Mouse (Mus musculus): ENCODE measurements at regions not wholly inside any gene's neighbourhood (a gene's known extent, or its start where the extent isn't known, plus 50 kb on each side); places are given as distances from the start of the nearest gene placed in this dataset.

DNA sequence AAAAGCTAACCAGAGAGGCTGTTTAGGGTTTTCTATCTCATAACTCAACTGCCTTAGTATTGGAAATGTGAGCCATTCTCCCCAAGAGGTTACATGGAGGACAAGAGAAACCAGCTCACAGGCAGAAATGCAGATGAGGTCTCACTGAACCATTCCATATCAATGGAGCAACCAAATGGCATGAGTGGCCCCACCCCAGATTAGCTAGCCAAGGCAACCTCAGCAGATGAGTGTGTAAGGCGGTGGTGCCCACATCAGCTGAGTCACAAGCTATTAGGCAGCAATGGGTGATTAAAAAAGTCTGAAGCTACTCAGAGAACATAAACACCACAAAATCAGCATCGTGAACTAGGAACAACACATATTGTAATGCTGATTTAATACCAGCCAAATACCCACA lies 133.2 kb downstream of the Lpin1 start:
- DNase-seq, result no peak
- intact Hi-C loops (cut with DNase I), result no loop called here

DNA sequence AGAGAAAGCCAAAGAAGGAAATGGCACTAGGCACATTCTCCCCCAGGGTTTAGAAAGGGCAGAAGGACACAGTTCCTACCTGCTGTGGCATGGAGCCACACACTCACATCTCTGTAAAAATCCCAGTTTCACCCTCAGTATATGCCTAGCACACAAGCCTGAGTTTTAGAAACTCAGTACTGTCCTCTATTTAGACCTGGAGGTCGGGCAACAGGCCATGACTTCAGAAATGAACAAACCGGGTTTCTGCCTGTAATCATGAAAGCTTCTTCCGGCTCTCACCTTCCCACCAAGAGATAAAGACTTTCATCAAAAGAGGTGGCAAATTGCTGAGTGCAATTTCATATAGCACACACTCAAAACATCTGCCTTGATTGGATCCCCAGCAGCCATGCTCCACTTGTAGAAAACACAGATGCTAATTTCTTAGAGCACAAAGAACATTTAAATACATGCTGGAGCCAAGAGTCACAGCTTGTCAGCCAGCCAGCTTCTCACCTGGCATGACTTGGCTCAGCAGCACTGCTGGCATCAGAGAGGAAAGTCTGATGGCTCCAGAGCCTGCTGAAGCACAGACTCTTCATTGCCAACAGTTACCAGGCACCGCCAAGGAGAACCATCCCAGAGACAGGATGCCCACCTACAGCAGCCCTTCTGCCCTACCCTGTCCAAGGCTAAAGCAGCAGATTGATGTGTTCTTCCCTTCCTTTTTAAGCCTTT lies 136.2 kb downstream of the Lpin1 start:
- intact Hi-C loops (cut with DNase I), result no loop called here
- peak in 1 of 2 experiments; percentile 5 for DNase-seq

DNA sequence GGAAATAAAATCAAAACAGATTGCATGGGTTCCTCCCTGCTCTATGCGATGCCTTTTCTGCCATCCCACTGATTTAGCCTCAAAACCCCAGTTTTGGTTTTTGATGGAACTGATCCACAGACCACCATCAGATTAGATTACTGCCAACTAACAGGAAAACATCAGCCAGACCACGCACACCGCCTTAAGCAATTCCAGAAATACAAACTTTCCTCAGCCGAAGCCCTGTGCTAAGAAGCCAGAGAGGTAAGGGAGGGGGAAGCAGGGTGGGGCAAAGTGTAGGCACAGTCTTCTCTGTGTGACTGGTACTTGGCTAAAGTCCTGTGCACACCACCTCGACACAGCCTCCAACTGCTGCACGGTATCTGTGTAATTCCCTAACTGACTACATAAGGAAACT lies 153.3 kb downstream of the Lpin1 start:
- no peak for DNase-seq

DNA sequence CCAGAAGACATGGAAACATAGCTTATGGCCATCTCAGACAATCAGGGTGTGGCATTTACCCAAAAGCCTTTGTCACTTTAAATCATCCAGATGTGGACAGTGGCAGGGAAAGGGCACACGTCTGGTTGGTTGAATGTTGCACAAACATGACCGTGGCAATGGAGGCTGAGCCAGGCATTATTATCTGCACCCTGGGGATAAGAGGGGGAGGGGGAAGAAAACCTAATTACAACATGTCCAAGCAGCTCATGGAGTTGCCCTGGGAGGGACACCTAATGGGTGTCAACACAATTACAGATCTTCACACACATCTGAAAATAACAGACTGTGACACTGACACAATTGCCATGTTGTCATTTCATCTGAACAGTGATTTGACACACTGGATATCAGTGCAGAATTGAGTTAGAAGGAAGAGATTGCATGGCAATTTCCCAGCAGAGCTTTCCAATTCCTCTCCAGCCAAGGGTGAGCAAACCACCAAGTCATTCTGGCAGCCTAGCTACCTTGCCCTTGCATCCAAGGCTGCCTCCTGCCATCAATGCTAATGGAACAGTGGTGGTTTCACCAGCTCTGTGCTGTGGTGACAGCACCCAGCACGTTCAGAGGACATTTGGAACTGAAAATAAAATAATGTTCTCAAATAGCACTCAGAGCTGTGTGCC lies 159.9 kb downstream of the Lpin1 start:
- no peak for DNase-seq
- intact Hi-C loops (cut with DNase I), result no loop called here

More for the DNA sequence above, 153.3 kb downstream of the Lpin1 start:
- intact Hi-C loops (cut with DNase I), result no loop called here

DNA sequence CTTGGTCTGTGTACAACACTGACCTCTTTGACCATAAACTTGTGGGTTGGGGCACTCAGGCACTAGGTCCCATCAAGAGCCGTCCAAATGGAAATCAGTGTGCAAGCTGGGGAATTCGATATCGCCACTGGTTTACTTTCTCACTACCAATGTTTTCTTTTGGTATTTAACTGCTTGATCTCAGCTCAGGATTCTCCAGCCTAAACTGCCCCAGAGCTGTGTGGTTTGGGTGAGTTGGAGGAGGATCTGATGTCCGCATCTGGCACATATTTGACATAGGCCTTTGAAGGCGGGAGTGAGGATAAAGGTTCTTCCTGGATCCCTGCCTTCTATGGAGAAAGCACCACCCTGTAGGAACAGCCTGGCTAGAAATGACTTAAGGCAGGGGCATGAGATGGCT lies 172.0 kb downstream of the Lpin1 start:
- intact Hi-C loops (cut with DNase I), result no loop called here
- DNase-seq, result no peak

DNA sequence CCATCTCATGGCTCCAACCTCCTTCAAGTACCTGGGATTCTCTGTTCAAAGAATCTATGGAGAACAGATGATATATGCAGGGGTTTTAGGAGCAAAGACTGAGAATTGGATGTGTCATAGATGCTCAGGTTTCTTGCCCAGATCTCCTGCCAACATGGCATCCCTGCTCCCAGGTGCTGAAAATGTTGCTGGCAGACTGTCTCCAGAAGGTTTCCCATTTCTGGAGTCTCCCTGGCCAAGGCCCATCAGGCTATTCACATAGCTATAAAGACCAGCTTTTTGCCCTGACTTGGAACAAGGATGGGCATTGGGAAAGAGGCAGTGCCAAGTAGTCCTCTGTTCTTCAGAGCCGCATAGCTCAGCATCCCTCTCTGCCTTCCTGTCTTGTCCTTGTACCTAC lies 173.8 kb downstream of the Lpin1 start:
- DNase-seq, result no peak
- intact Hi-C loops (cut with DNase I), result no loop called here

DNA sequence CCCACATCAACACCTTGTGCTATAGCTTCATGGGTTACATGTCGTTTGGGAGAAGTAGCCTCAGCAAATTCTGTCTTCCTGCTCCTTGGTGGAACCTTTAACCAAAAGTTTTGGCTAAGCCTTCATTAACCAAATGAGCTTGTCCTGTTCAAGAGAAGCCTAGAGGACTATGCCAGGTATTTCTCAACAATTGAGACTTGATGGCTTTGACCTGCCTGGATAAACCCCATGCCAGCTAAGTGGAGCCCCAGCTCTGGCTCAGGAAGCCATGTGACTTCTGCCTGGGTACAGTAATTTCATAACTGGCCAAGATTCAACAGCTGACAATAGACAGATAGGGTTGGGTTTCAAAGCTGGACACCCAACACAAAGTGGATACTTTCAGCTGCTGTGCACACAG lies 174.5 kb downstream of the Lpin1 start:
- DNase-seq, result no peak
- intact Hi-C loops (cut with DNase I), result no loop called here

DNA sequence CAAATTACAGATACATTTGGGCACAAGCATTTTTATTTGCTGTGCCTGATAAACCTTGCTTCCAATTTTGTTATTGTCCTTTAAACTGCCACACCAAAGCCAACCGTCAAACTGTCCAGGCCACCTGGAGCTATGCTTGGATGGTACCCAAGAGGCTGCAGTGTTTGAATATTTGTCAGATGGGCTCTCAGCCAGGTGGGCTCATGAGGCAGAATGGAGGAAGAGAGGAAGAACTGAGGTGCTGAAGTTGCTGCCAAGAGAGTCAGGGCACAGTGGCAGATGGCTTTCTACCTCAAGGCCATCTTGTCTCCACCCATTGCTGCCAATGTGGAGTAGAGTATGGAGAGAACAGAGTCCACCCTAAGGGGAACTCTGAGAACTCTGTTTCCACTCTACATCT lies 176.0 kb downstream of the Lpin1 start:
- no peak for DNase-seq
- intact Hi-C loops (cut with DNase I), result no loop called here

DNA sequence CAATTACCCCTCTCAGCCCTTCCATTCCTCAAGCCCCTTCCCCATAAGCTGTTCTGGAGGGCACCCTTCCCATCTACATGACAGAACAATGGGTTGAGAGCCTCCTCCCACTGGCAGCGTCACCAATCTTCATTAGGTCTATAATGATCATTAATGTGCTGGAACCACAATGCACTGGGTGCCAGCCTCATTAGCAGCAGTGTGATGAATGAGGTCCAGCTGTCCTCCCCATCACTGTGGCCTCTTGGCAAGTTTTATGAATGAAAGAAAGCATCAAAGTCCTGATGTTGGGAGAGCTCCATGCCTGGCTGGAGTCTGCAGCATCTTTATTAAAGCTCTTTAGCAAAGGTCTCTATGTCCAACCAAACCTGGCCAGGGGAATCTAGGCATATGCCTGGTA lies 176.5 kb downstream of the Lpin1 start:
- intact Hi-C loops (cut with DNase I), result no loop called here
- DNase-seq, result no peak

DNA sequence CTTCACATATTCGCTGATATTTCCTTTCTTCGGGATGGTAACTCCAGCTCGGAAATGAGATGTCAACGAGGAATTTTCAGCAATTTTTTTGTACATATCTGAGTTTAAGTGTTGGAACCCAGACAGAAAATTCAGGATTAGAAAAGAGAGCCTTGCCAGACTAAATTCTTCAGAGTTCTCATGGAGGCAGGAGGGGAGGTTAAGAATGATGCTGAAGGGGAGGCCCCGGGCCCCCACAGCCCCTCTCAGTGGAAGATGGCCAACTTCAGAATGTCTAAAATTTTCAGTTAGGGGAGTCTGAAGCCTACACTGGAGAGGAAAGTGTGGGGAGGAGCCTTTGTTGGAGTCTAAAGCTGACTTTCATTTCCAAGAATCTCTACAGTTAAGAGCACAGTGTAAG lies 184.8 kb downstream of the Lpin1 start:
- DNase-seq, result no peak
- intact Hi-C loops (cut with DNase I), result no loop called here

DNA sequence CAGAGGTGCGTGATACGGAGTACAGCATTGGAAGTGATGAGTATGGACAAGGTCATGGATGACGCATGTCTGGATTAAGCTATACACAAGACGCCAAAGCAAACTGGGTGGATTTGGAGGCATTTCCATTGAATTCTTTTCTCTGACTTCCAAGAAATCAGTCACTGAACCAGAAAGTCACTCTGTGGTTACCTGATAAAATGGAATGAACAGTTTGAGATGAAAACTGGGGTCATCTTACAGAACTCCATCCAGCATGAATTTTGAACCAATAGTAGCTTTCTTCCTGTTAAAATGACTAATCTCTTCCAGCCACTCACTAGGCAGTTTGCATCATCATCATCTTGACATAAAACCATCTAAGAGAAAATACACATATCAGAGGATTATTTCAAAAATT lies 186.2 kb downstream of the Lpin1 start:
- no peak for DNase-seq
- intact Hi-C loops (cut with DNase I), result no loop called here

DNA sequence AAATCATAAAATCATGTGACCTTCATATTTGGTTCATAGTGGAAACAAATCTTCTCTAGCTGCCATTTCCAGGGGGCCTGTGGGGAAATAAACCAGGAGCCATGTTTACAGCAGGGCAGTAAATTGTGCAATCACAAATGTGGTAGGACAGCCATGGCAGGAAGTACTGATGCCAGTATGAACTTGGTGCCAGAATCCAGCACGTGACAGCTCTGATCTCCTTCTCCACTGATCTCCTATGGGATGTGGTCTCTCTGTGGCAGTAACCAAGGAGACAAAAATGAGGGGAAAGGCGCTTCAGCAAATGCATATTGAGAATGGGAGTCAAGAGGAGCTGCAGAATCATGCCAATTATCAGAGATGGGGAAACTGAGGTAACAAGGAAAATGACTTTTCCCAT lies 215.0 kb downstream of the Lpin1 start:
- DNase-seq, result no peak
- intact Hi-C loops (cut with DNase I), result no loop called here

DNA sequence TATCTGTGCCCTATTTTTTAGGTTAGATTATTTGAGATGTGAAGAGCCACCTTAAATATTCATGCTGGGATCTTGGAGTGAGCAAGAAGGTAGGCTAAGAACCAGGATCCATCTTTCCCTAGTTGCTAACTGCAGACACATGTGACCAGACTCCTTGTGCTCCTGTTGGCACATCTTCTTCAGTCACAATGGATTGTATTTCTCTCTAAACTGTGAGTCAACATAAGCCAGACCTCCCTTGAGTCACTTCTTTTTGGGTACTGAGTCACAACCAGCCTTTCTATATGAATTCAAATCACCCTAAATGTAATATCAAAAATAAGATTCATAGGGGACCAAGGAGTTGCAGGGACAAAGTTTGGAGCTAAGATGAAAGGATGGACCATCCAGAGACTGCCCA lies 217.9 kb downstream of the Lpin1 start:
- intact Hi-C loops (cut with DNase I), result no loop called here
- DNase-seq, result no peak

DNA sequence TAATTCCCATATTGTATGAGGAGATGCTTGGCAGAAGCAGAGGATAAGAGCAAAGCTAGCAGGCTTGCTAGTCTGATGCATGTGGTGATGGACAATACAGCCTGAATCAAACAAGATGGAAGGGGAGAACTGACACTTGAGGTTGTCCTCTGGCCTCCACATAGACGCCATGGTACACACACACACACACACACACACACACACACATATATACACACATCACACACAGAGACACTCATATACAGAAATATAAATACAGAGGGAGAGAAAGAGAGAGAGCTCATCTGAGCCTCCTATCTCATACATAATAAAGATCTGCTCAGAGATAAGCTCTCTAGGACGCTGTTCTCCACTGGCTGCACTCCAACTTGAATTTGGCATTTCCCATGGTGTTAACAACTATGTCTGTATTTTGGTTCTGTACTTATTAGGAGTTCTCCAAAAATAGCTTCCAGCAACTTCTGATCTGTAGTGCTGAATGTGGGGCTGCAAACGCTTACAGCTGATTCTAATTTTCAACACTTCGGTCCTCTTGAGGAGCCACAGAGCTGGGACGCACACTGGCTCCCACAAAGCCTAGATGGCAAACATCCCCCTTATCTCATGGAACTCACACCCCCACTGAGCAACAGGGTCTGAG lies 219.0 kb downstream of the Lpin1 start:
- DNase-seq, result no peak

DNA sequence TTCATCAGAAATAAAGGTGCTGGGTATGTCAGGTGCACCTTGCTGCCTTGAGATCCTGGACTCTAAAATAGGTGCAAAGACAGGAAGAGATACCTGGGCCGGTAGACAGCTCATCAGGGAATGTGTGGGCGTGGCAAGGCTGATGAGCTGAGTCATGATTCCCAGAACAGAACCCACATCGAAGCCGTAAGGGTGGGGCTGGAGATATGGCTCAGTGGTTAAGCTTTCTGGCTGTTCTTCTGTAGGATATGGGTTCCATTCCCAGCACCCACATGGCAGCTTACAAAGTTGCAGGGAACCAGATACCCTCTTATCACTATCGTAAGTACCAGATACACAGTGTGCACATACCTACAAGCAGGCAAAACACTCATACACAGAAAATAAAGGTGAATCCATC lies 219.6 kb downstream of the Lpin1 start:
- no peak for DNase-seq
- intact Hi-C loops (cut with DNase I), result no loop called here

More for the DNA sequence above, 219.0 kb downstream of the Lpin1 start:
- intact Hi-C loops (cut with DNase I), result no loop called here

DNA sequence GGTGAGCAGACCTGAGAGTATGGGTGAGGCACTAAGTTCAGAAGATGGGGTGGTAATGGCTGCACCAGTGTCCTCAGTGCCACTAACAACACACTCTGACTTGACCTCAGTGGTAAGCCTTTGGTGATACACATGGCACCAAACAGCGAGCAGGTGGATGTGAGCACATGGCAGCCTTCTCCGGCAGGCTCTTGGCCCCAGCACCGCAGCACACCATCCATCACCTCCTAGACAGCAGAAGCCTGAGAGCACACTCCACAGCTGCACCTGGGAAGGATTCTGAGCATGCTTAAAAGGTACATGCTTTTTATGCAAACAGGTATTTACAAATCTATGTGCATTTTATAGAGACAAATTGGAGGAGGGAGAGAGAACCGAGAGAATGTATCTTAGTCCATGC lies 223.7 kb downstream of the Lpin1 start:
- intact Hi-C loops (cut with DNase I), result loop anchor here (10.0 kb wide), 1 partner anchor 118 kb away; no protein-coding TSS in a partner anchor
- no peak for DNase-seq

DNA sequence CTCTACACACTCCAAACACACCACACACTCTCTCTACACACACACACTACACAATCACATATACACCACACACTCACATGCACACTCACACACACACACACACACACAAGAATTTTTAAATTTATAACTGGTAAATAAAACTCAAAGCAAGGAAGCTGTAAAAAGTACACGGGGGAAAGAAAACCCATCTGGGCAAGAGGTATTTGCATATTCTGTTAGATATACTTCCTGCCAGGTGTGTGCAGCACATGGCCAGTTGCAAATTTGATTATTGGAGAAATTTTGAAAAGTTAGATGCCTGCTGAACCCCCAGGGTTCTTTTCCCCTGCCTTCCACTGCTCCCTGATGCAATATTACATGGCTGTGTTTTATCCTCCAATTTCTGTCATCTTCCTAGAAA lies 226.4 kb downstream of the Lpin1 start:
- intact Hi-C loops (cut with DNase I), result loop anchor here (10.0 kb wide), 1 partner anchor 120 kb away; no protein-coding TSS in a partner anchor
- no peak for DNase-seq

DNA sequence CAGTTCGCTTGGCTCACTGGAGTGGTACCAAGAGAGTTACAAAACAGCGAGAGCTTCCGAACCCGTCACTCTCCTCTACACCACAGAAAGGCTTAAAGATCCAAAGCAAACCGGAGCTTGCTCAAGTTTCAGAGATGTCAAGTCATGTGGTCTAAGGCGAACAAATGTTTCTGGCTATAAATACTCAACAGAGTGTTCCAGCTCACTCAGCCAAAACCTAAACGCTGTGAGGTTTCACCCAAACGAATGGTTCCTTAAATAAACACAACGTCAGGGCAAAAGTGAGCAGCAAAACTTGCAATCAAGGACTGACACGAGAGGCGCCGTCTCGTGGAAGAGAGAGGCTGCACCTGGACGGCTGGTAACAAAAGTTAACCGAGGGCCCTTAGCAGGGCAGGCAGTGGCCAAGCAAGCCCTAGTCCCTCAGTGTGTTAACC lies 227.2 kb downstream of the Lpin1 start:
- intact Hi-C loops (cut with DNase I), result loop anchor here (10.0 kb wide), 1 partner anchor 121 kb away; no protein-coding TSS in a partner anchor
- no peak for DNase-seq

DNA sequence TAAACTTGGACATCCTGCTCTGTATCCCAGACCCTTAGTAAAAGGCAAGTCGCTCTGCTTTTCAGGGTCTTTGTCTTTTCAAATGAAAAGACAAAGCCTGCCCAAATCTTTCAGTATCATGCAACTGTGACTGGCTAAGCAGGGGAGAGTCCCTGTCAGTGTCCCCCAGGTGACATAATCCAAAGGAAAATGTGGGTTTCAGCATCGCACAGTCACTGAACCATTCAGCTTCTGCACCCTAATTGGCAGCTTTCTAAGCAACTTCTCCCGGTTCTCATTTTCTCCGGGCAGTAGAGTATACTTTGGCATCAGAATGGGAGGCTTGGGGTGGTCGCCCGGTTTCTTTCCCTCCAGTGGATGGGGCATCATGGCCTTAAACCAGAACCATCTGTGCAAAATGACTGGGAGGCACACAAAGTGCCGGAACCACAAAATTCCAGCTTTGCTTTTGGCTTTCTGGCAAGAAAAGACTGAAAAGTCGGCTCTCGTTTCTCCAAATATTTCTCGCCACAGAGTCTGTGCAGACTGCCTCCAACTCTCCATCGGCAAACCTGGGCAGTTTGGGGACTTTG lies 228.3 kb downstream of the Lpin1 start:
- intact Hi-C loops (cut with DNase I), result loop anchor here (10.0 kb wide), 1 partner anchor 122 kb away; no protein-coding TSS in a partner anchor
- DNase-seq, result no peak

DNA sequence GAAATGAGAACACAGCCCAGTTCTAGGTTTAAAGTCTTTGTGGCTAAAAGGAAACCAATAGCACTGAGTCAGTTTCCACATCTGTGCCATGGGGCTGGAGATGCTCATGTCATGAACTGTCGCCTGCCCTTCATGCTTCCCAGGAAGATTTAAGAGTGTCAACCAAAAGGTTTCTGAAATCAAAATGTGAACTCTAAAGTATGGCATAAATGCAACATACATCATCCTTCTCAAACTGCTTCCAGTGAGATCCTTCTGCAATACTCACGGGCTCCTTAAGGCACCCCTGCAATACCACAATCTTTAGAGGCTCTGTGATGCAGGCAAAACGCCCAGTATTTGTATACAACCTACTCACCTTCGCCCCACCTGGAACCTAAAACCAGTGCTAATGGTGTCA lies 229.7 kb downstream of the Lpin1 start:
- no peak for DNase-seq
- intact Hi-C loops (cut with DNase I), result loop anchor here (10.0 kb wide), 1 partner anchor 124 kb away; no protein-coding TSS in a partner anchor

DNA sequence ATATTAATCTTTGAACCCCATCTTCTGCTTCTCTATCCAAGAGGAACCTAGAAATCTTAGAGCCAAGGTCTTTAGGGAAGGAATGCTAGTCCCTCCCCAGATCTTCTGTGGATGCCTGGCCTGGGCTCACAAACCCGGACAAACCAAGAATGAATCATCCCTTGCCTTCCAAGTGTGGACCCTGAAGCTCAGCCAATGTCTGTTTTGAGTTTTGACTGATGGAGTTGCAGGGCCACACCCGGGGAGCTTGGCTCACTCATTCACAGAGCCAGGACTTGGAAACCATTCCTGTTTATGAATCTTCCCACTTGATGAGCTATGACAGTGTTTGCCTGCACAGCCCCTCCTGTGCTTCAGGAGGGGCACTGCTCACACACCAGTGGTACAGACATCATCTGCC lies 230.4 kb downstream of the Lpin1 start:
- DNase-seq, result peak; percentile 6 to 21
- intact Hi-C loops (cut with DNase I), result loop anchor here (10.0 kb wide), 1 partner anchor 124 kb away; no protein-coding TSS in a partner anchor
